8 mouse cellular contexts compared by ENCODE assay signal in genomic region chr9:108461675-108462074, GRCm38 (mm10). TPM values are rescaled to one million over a fixed set of nuclear protein-coding genes. Genes with fewer than 3 reads are reported as not detected.
A peak's percentile ranks its signal among the peaks of the same experiment; 100 is the strongest.
DNase-seq lines count a peak whose midpoint lies in the region; ATAC-seq and TF ChIP-seq lines count a peak whose summit lies in the region.

No protein-coding gene starts in this region.

- H3ac ChIP-seq in myocyte (ENCODE audit: control insufficient read depth, insufficient read length), result no peak overlapping the region

- intact Hi-C loops in left cerebral cortex, postnatal 36 days (cut with DNase I), result no loop called here

- H3K27me3 ChIP-seq in embryonic facial prominence, embryonic 13.5 days, result no peaks in the 10 kb centered on the region
- H3K27me3 ChIP-seq in intestine, embryonic 15.5 days (replicated peaks), result no peaks in the 10 kb centered on the region
- no peaks in the 10 kb centered on the region for H3K27me3 ChIP-seq in myocyte (ENCODE audit: control insufficient read depth, insufficient read depth, insufficient read length)

- ATAC-seq in embryonic facial prominence, embryonic 13.5 days (ENCODE audit: insufficient number of reproducible peaks, insufficient read depth, low FRiP score, low TSS enrichment, low read depth), result no peak
- ATAC-seq in intestine, embryonic 15.5 days, result no peak

- peaks cover 17% of the 10 kb centered on the region for H3K4me1 ChIP-seq in embryonic facial prominence, embryonic 13.5 days
- peaks cover 29% of the 10 kb centered on the region for H3K4me1 ChIP-seq in intestine, embryonic 15.5 days (replicated peaks)

- peaks cover 26% of the 10 kb centered on the region for H3K79me2 ChIP-seq in myocyte (ENCODE audit: control insufficient read depth, insufficient read depth)

- no peak overlapping the region; the same call in 1 of the 2 replicates for H3K27ac ChIP-seq in layer of hippocampus, adult 2 months
- H3K27ac ChIP-seq in embryonic facial prominence, embryonic 13.5 days, result 0 out of 2 replicates have a peak overlapping the region, but pooled peaks have one; percentile 78
- peak overlapping the region; percentile 96 for H3K27ac ChIP-seq in intestine, embryonic 15.5 days

- peak overlapping the region; percentile 98 for H3K4me3 ChIP-seq in layer of hippocampus, adult 2 months
- peak overlapping the region; percentile 87 for H3K4me3 ChIP-seq in embryonic facial prominence, embryonic 13.5 days
- H3K4me3 ChIP-seq in intestine, embryonic 15.5 days (replicated peaks), result peak overlapping the region; percentile 84
- peak overlapping the region; percentile 77 for H3K4me3 ChIP-seq in myocyte

- peaks cover 45% of the 10 kb centered on the region for H3K36me3 ChIP-seq in embryonic facial prominence, embryonic 13.5 days
- peaks cover 24% of the 10 kb centered on the region for H3K36me3 ChIP-seq in intestine, embryonic 15.5 days
- no peaks in the 10 kb centered on the region for H3K36me3 ChIP-seq in myocyte (ENCODE audit: control insufficient read depth, insufficient read depth)

- WGBS in embryonic facial prominence, embryonic 13.5 days, result 86% methylated on average over 5 of the region's 5 CpGs
- WGBS in intestine, embryonic 15.5 days, result 74% methylated on average over 5 of the region's 5 CpGs

- peak overlapping the region; percentile 94 for H3K4me2 ChIP-seq in embryonic facial prominence, embryonic 13.5 days
- peak overlapping the region; percentile 86 for H3K4me2 ChIP-seq in intestine, embryonic 15.5 days (replicated peaks)
- peak overlapping the region; percentile 97 for H3K4me2 ChIP-seq in myocyte (ENCODE audit: low read depth)

- H3K9ac ChIP-seq in embryonic facial prominence, embryonic 13.5 days, result peak overlapping the region; percentile 89
- peak overlapping the region; percentile 87 for H3K9ac ChIP-seq in intestine, embryonic 15.5 days

- no peak for TF ChIP-seq POLR2A in myocyte (IDR thresholded peaks at IDR 0.05; ENCODE audit: insufficient read length, low read depth)

- no peaks in the 10 kb centered on the region for H3K9me3 ChIP-seq in embryonic facial prominence, embryonic 13.5 days
- no peaks in the 10 kb centered on the region for H3K9me3 ChIP-seq in intestine, embryonic 15.5 days

- DNase-seq in layer of hippocampus, adult 2 months (ENCODE audit: low spot score in 2 of 2), result no peak
- no peak for DNase-seq in layer of hippocampus, postnatal 14 days (ENCODE audit: low spot score in 2 of 2)
- DNase-seq in left cerebral cortex, postnatal 36 days (ENCODE audit: low spot score in 2 of 2), result no peak
- DNase-seq in gastrocnemius, adult 18-20 months (ENCODE audit: low spot score), result no peak
- DNase-seq in layer of hippocampus, adult 18-20 months (ENCODE audit: low spot score in 2 of 2), result no peak

- TF ChIP-seq CTCF in layer of hippocampus, adult 2 months (conservative IDR thresholded peaks at IDR 0.05), result no peak

TF ChIP-seq in myocyte, 11 proteins besides CTCF, POLR2A, EP300 and RAD21:
- TF ChIP-seq MYOG (IDR thresholded peaks at IDR 0.05; ENCODE audit: control insufficient read depth in 1 of 3, insufficient read depth in 1 of 3, insufficient read length in 2 of 3, low read depth in 2 of 3) (no peak), REST (IDR thresholded peaks at IDR 0.05; ENCODE audit: insufficient read depth, insufficient read length) (no peak)

RNA-seq across cellular contexts. Expression of gene Klhdc8b, which starts 0.3 kb away (rescaled TPM):
- 10 to 100 TPM; 16.7 to 19.6 TPM for total RNA-seq in layer of hippocampus, adult 2 months (2021)
- 10 to 100 TPM; 17.5 to 18.4 TPM for total RNA-seq in layer of hippocampus, postnatal 14 days (2021)
- polyA plus RNA-seq in embryonic facial prominence, embryonic 13.5 days (2015; fragmentation: Nextera tagmentation; extraction: Ambion mirVana), result 36.5 and 42.8 TPM in 2 replicates
- polyA plus RNA-seq in intestine, embryonic 15.5 days (2015; fragmentation: Nextera tagmentation; extraction: Ambion mirVana), result 48.7 and 54.2 TPM in 2 replicates
- polyA plus RNA-seq in myocyte (2012; fragmentation: generic; extraction: Trizol), result 3.7 TPM
- total RNA-seq in left cerebral cortex, postnatal 36 days (2021), result 10 to 100 TPM; 31.1 to 33.9 TPM
- 1 to 10 TPM; 1.8 to 2.2 TPM for total RNA-seq in gastrocnemius, adult 18-20 months (2021)
- 10 to 100 TPM; 18.8 to 19.6 TPM for total RNA-seq in layer of hippocampus, adult 18-20 months (2021)

RNA-seq across cellular contexts. Expression of gene Ccdc71, which starts 1.3 kb away (rescaled TPM):
- total RNA-seq in layer of hippocampus, adult 2 months (2021), result 10 to 100 TPM; 36.7 to 40.6 TPM
- 10 to 100 TPM; 37.0 to 37.8 TPM for total RNA-seq in layer of hippocampus, postnatal 14 days (2021)
- polyA plus RNA-seq in embryonic facial prominence, embryonic 13.5 days (2015; fragmentation: Nextera tagmentation; extraction: Ambion mirVana), result 60.4 and 64.3 TPM in 2 replicates
- polyA plus RNA-seq in intestine, embryonic 15.5 days (2015; fragmentation: Nextera tagmentation; extraction: Ambion mirVana), result 51.2 and 53.9 TPM in 2 replicates
- 30.4 TPM for polyA plus RNA-seq in myocyte (2012; fragmentation: generic; extraction: Trizol)
- 10 to 100 TPM; 36.1 to 41.5 TPM for total RNA-seq in left cerebral cortex, postnatal 36 days (2021)
- total RNA-seq in gastrocnemius, adult 18-20 months (2021), result 10 to 100 TPM; 14.4 to 15.2 TPM
- total RNA-seq in layer of hippocampus, adult 18-20 months (2021), result 10 to 100 TPM; 34.7 to 40.2 TPM

RNA-seq across cellular contexts. Expression of gene Lamb2, which starts 17.9 kb away (rescaled TPM):
- total RNA-seq in layer of hippocampus, adult 2 months (2021), result 10 to 100 TPM; 29.3 to 30.7 TPM
- total RNA-seq in layer of hippocampus, postnatal 14 days (2021), result 10 to 100 TPM; 34.8 to 39.8 TPM
- polyA plus RNA-seq in embryonic facial prominence, embryonic 13.5 days (2015; fragmentation: Nextera tagmentation; extraction: Ambion mirVana), result 51.1 and 63.2 TPM in 2 replicates
- polyA plus RNA-seq in intestine, embryonic 15.5 days (2015; fragmentation: Nextera tagmentation; extraction: Ambion mirVana), result 29.5 and 35.0 TPM in 2 replicates
- polyA plus RNA-seq in myocyte (2012; fragmentation: generic; extraction: Trizol), result 61.6 TPM
- total RNA-seq in left cerebral cortex, postnatal 36 days (2021), result 10 to 100 TPM; 22.8 to 43.1 TPM
- total RNA-seq in gastrocnemius, adult 18-20 months (2021), result 100 to 1,000 TPM; 117 to 126 TPM
- total RNA-seq in layer of hippocampus, adult 18-20 months (2021), result 10 to 100 TPM; 27.5 to 29.5 TPM

RNA-seq across cellular contexts. Expression of gene BC048562, which starts 25.4 kb away (rescaled TPM):
- total RNA-seq in layer of hippocampus, adult 2 months (2021), result not detected
- total RNA-seq in layer of hippocampus, postnatal 14 days (2021), result not detected
- not detected in 2 replicates for polyA plus RNA-seq in embryonic facial prominence, embryonic 13.5 days (2015; fragmentation: Nextera tagmentation; extraction: Ambion mirVana)
- not detected in 2 replicates for polyA plus RNA-seq in intestine, embryonic 15.5 days (2015; fragmentation: Nextera tagmentation; extraction: Ambion mirVana)
- not detected for polyA plus RNA-seq in myocyte (2012; fragmentation: generic; extraction: Trizol)
- not detected for total RNA-seq in left cerebral cortex, postnatal 36 days (2021)
- not detected for total RNA-seq in gastrocnemius, adult 18-20 months (2021)
- total RNA-seq in layer of hippocampus, adult 18-20 months (2021), result not detected

RNA-seq across cellular contexts. Expression of gene Usp19, which starts 28.7 kb away (rescaled TPM):
- total RNA-seq in layer of hippocampus, adult 2 months (2021), result 100 to 1,000 TPM; 154 TPM
- total RNA-seq in layer of hippocampus, postnatal 14 days (2021), result 100 to 1,000 TPM; 123 to 128 TPM
- polyA plus RNA-seq in embryonic facial prominence, embryonic 13.5 days (2015; fragmentation: Nextera tagmentation; extraction: Ambion mirVana), result 75.9 and 77.2 TPM in 2 replicates
- polyA plus RNA-seq in intestine, embryonic 15.5 days (2015; fragmentation: Nextera tagmentation; extraction: Ambion mirVana), result 49.5 and 52.4 TPM in 2 replicates
- polyA plus RNA-seq in myocyte (2012; fragmentation: generic; extraction: Trizol), result 86.6 TPM
- total RNA-seq in left cerebral cortex, postnatal 36 days (2021), result 100 to 1,000 TPM; 124 to 154 TPM
- total RNA-seq in gastrocnemius, adult 18-20 months (2021), result 100 to 1,000 TPM; 126 to 127 TPM
- total RNA-seq in layer of hippocampus, adult 18-20 months (2021), result 100 to 1,000 TPM; 145 to 154 TPM

Comparison
In these comparisons a context has a peak if more than half of its experiments do, and no peak if none do; other contexts are left out.
1. RNA of gene Klhdc8b, which starts 0.3 kb away (total RNA-seq): 31.1 to 33.9 TPM in left cerebral cortex, postnatal 36 days, 18.8 to 19.6 TPM in layer of hippocampus, adult 18-20 months, 16.7 to 19.6 TPM in layer of hippocampus, adult 2 months and 17.5 to 18.4 TPM in layer of hippocampus, postnatal 14 days; 1.8 to 2.2 TPM in gastrocnemius, adult 18-20 months; every median in the first group is over 4 times any median in the second.
2. Peak in every context shown above with its lines, with median percentiles within 50 percentile points of each other: H3K4me3 ChIP-seq and H3K4me2 ChIP-seq.